Comparison of ENCODE assay signal across 8 mouse cellular contexts in genomic region chr2:125355216-125355971, GRCm38 (mm10).
DNase-seq lines count a peak whose midpoint lies in the region; ATAC-seq and TF ChIP-seq lines count a peak whose summit lies in the region.
"Had no signal": no experiment of that assay in that cellular context is flagged by ENCODE, and none has a peak within 500 bp of the region (broad histone marks: within the 10 kb centered on the region; RNA-seq: fewer than 3 reads in every experiment).

No protein-coding gene starts in this region.

- 36% methylated on average over 11 of the region's 11 CpGs for WGBS in intestine, embryonic 14.5 days
- 49% methylated on average over 11 of the region's 11 CpGs for WGBS in intestine, postnatal 0 days
- WGBS in heart, embryonic 10.5 days: 44% methylated on average over 11 of the region's 11 CpGs

- no peak for ATAC-seq in intestine, embryonic 14.5 days (replicated peaks; ENCODE audit: low FRiP score, low TSS enrichment, low read depth)
- no peak for ATAC-seq in intestine, postnatal 0 days
- no peak for ATAC-seq in activated CD4-positive, CD25-positive, alpha-beta regulatory T cell, adult 4 months

- peaks cover 18% of the 10 kb centered on the region for H3K4me1 ChIP-seq in intestine, embryonic 14.5 days (replicated peaks; ENCODE audit: control insufficient read depth, insufficient read depth, low read length)
- peaks cover 2% of the 10 kb centered on the region; the same call in 1 of the 2 replicates for H3K4me1 ChIP-seq in intestine, postnatal 0 days (replicated peaks; ENCODE audit: control insufficient read depth, insufficient read depth, low read length)
- peaks cover 3% of the 10 kb centered on the region for H3K4me1 ChIP-seq in brown adipose tissue, adult 24 weeks (ENCODE audit: control insufficient read depth, insufficient read depth, insufficient read length, low read length)
- H3K4me1 ChIP-seq in heart, embryonic 10.5 days: peaks cover 16% of the 10 kb centered on the region
- H3K4me1 ChIP-seq: hindbrain, embryonic 15.5 days had no signal

- H3K4me2 ChIP-seq in intestine, embryonic 14.5 days (ENCODE audit: low read length): no peak overlapping the region
- no peak overlapping the region for H3K4me2 ChIP-seq in intestine, postnatal 0 days (replicated peaks; ENCODE audit: low read depth)
- H3K4me2 ChIP-seq: hindbrain, embryonic 15.5 days had no signal

- peak; percentile 61 for DNase-seq in intestine, embryonic 14.5 days (ENCODE audit: low spot score)
- no peak for DNase-seq in heart, embryonic 10.5 days (ENCODE audit: low spot score)
- DNase-seq in lung, postnatal 25 days (ENCODE audit: low spot score): peak; percentile 12
- no peak for DNase-seq in thymus, adult 18-20 months

- H3K27ac ChIP-seq in intestine, embryonic 14.5 days (ENCODE audit: low read depth): peak overlapping the region; percentile 51; the same call in 1 of the 2 replicates
- H3K27ac ChIP-seq in intestine, postnatal 0 days (ENCODE audit: low read depth, low read length): no peak overlapping the region; the same call in 1 of the 2 replicates
- 0 out of 2 replicates have a peak overlapping the region, but pooled peaks have one; percentile 6 for H3K27ac ChIP-seq in brown adipose tissue, adult 24 weeks (replicated peaks; ENCODE audit: low read depth, low read length)
- H3K27ac ChIP-seq in heart, embryonic 10.5 days: peak overlapping the region; percentile 13; the same call in 1 of the 2 replicates
- H3K27ac ChIP-seq: hindbrain, embryonic 15.5 days had no signal

- TF ChIP-seq CTCF in intestine, postnatal 0 days (IDR thresholded peaks at IDR 0.05; ENCODE audit: low read depth): no peak

- no peaks in the 10 kb centered on the region for H3K9me3 ChIP-seq in intestine, embryonic 14.5 days (ENCODE audit: control insufficient read depth, low read length)
- no peaks in the 10 kb centered on the region for H3K9me3 ChIP-seq in intestine, postnatal 0 days (ENCODE audit: control insufficient read depth)
- no peaks in the 10 kb centered on the region for H3K9me3 ChIP-seq in heart, embryonic 10.5 days
- H3K9me3 ChIP-seq: hindbrain, embryonic 15.5 days had no signal

- H3K36me3 ChIP-seq in intestine, embryonic 14.5 days (ENCODE audit: control insufficient read depth, insufficient read depth, low read length): peaks cover 41% of the 10 kb centered on the region
- 0 out of 2 replicates have a peak, but pooled peaks cover 6% of the 10 kb centered on the region for H3K36me3 ChIP-seq in intestine, postnatal 0 days (ENCODE audit: control insufficient read depth, insufficient read depth)
- H3K36me3 ChIP-seq in heart, embryonic 10.5 days: peaks cover 22% of the 10 kb centered on the region; the same call in 1 of the 2 replicates

- H3K4me3 ChIP-seq in intestine, embryonic 14.5 days (ENCODE audit: low read depth, low read length): no peak overlapping the region
- no peak overlapping the region for H3K4me3 ChIP-seq in intestine, postnatal 0 days (ENCODE audit: low read depth, low read length)
- no peak overlapping the region for H3K4me3 ChIP-seq in brown adipose tissue, adult 24 weeks (ENCODE audit: insufficient read depth, low read depth, low read length)
- no peak overlapping the region for H3K4me3 ChIP-seq in heart, embryonic 10.5 days
- H3K4me3 ChIP-seq: hindbrain, embryonic 15.5 days had no signal

- H3K27me3 ChIP-seq in intestine, embryonic 14.5 days (replicated peaks; ENCODE audit: control insufficient read depth, insufficient read depth, low read length): no peaks in the 10 kb centered on the region
- no peaks in the 10 kb centered on the region for H3K27me3 ChIP-seq in intestine, postnatal 0 days (replicated peaks; ENCODE audit: control insufficient read depth, insufficient read depth, low read length)
- no peaks in the 10 kb centered on the region for H3K27me3 ChIP-seq in heart, embryonic 10.5 days (ENCODE audit: insufficient read depth, poor library complexity, severe bottlenecking)
- H3K27me3 ChIP-seq: hindbrain, embryonic 15.5 days had no signal

- H3K9ac ChIP-seq in intestine, embryonic 14.5 days (ENCODE audit: low read length): no peak overlapping the region
- no peak overlapping the region for H3K9ac ChIP-seq in intestine, postnatal 0 days (ENCODE audit: low read depth, low read length)
- H3K9ac ChIP-seq: hindbrain, embryonic 15.5 days had no signal

Comparison
In these comparisons a context has a peak if more than half of its experiments do, and no peak if none do; other contexts are left out.
1. DNase-seq: peak in intestine, embryonic 14.5 days (single experiment) and lung, postnatal 25 days (single experiment); none in heart, embryonic 10.5 days (single experiment) and thymus, adult 18-20 months (0 of 2).